ENCODE assay signal across 11 mouse cellular contexts in genomic region chr9:92207757-92208156, GRCm38 (mm10). TPM values are rescaled to one million over a fixed set of nuclear protein-coding genes. Genes with fewer than 3 reads are reported as not detected.
A peak's percentile ranks its signal among the peaks of the same experiment; 100 is the strongest.
DNase-seq lines count a peak whose midpoint lies in the region; ATAC-seq and TF ChIP-seq lines count a peak whose summit lies in the region.
"Had no signal": no experiment of that assay in that cellular context is flagged by ENCODE, and none has a peak within 500 bp of the region (broad histone marks: within the 10 kb centered on the region; RNA-seq: fewer than 3 reads in every experiment).

No protein-coding gene starts in this region.

- WGBS in heart, embryonic 13.5 days = 74% methylated on average over 8 of the region's 8 CpGs
- WGBS in heart, embryonic 10.5 days = 75% methylated on average over 8 of the region's 8 CpGs
- WGBS in lung, embryonic 14.5 days = 60% methylated on average over 8 of the region's 8 CpGs

- no peak for DNase-seq in heart, embryonic 10.5 days (ENCODE audit: low spot score)
- peak; percentile 33 for DNase-seq in lung, embryonic 14.5 days
- DNase-seq in lung, adult 18-20 months = no peak
- DNase-seq in natural killer cell, adult 2 months (ENCODE audit: low spot score in 2 of 2) = no peak
- DNase-seq in retina, postnatal 1 day = no peak

- no peaks in the 10 kb centered on the region for H3K36me3 ChIP-seq in heart, embryonic 13.5 days
- no peaks in the 10 kb centered on the region for H3K36me3 ChIP-seq in heart, embryonic 10.5 days
- H3K36me3 ChIP-seq in lung, embryonic 14.5 days (ENCODE audit: insufficient read depth) = no peaks in the 10 kb centered on the region
- H3K36me3 ChIP-seq in megakaryocyte, embryonic 14.5 days (replicated peaks; ENCODE audit: low read length) = no peaks in the 10 kb centered on the region

- H3K9ac ChIP-seq in heart, embryonic 13.5 days = no peak overlapping the region
- H3K9ac ChIP-seq in lung, embryonic 14.5 days = no peak overlapping the region

- H3K4me2 ChIP-seq in heart, embryonic 13.5 days = peak overlapping the region; percentile 20
- no peak overlapping the region for H3K4me2 ChIP-seq in lung, embryonic 14.5 days

- H3K4me3 ChIP-seq in heart, embryonic 13.5 days = no peak overlapping the region
- H3K4me3 ChIP-seq in heart, embryonic 10.5 days = no peak overlapping the region
- no peak overlapping the region for H3K4me3 ChIP-seq in lung, embryonic 14.5 days (ENCODE audit: low read depth, low read length)
- H3K4me3 ChIP-seq in bone marrow macrophage, adult 2 months (ENCODE audit: insufficient read depth, low read length) = peak overlapping the region; percentile 37; the same call in 1 of the 2 replicates
- H3K4me3 ChIP-seq in megakaryocyte, embryonic 14.5 days (replicated peaks) = peak overlapping the region; percentile 83

- H3K4me1 ChIP-seq in heart, embryonic 13.5 days = peaks cover 4% of the 10 kb centered on the region; the same call in 1 of the 2 replicates
- no peaks in the 10 kb centered on the region for H3K4me1 ChIP-seq in heart, embryonic 10.5 days
- no peaks in the 10 kb centered on the region for H3K4me1 ChIP-seq in lung, embryonic 14.5 days (ENCODE audit: insufficient read depth)
- H3K4me1 ChIP-seq in bone marrow macrophage, adult 2 months (ENCODE audit: control insufficient read depth, insufficient read depth, low read length) = 0 out of 2 replicates have a peak, but pooled peaks cover 2% of the 10 kb centered on the region
- peaks cover 17% of the 10 kb centered on the region for H3K4me1 ChIP-seq in megakaryocyte, embryonic 14.5 days

- H3K27ac ChIP-seq in heart, embryonic 13.5 days (replicated peaks) = no peak overlapping the region
- H3K27ac ChIP-seq in heart, embryonic 10.5 days = no peak overlapping the region
- H3K27ac ChIP-seq in lung, embryonic 14.5 days (ENCODE audit: low read depth) = no peak overlapping the region
- H3K27ac ChIP-seq in bone marrow macrophage, adult 2 months (ENCODE audit: insufficient read depth, low read depth, low read length) = no peak overlapping the region

- no peak for TF ChIP-seq CTCF in lung, embryonic 14.5 days (IDR thresholded peaks at IDR 0.05; ENCODE audit: low read depth)
- TF ChIP-seq CTCF in bone marrow macrophage, adult 2 months (IDR thresholded peaks at IDR 0.05; ENCODE audit: low read depth, low read length) = no peak

- TF ChIP-seq POLR2A in bone marrow macrophage, adult 2 months (IDR thresholded peaks at IDR 0.05; ENCODE audit: borderline replicate concordance, low read depth, low read length) = no peak

- H3K9me3 ChIP-seq in heart, embryonic 13.5 days = no peaks in the 10 kb centered on the region
- no peaks in the 10 kb centered on the region for H3K9me3 ChIP-seq in heart, embryonic 10.5 days
- H3K9me3 ChIP-seq in lung, embryonic 14.5 days (ENCODE audit: low read depth, low read length) = no peaks in the 10 kb centered on the region
- no peaks in the 10 kb centered on the region for H3K9me3 ChIP-seq in megakaryocyte, embryonic 14.5 days

- H3K27me3 ChIP-seq in heart, embryonic 13.5 days (replicated peaks) = no peaks in the 10 kb centered on the region
- H3K27me3 ChIP-seq in heart, embryonic 10.5 days (ENCODE audit: insufficient read depth, poor library complexity, severe bottlenecking) = no peaks in the 10 kb centered on the region
- H3K27me3 ChIP-seq in lung, embryonic 14.5 days (ENCODE audit: insufficient read depth, low read length) = no peaks in the 10 kb centered on the region
- H3K27me3 ChIP-seq in megakaryocyte, embryonic 14.5 days (replicated peaks) = no peaks in the 10 kb centered on the region

- ATAC-seq in heart, embryonic 13.5 days (ENCODE audit: extremely low read depth, insufficient number of reproducible peaks, low FRiP score, low TSS enrichment) = no peak
- no peak for ATAC-seq in lung, embryonic 14.5 days (ENCODE audit: insufficient read depth)

RNA-seq across cellular contexts. Expression of gene Plscr5, which starts 15.0 kb away (rescaled TPM):
- not detected in 2 replicates for polyA plus RNA-seq in heart, embryonic 13.5 days (2015; fragmentation: Nextera tagmentation; extraction: Ambion mirVana)
- not detected in 2 replicates for polyA plus RNA-seq in heart, embryonic 10.5 days (2016; fragmentation: Nextera tagmentation; extraction: Ambion mirVana)
- polyA plus RNA-seq in lung, embryonic 14.5 days (2014; fragmentation: Nextera tagmentation; extraction: Ambion mirVana) = not detected in 2 replicates
- polyA plus RNA-seq in bone marrow macrophage, adult 2 months (2012; ENCODE audit: insufficient read depth, insufficient read length, missing spikeins) = not detected in 2 replicates
- polyA plus RNA-seq in megakaryocyte, embryonic 14.5 days (2012; ENCODE audit: insufficient read depth, low replicate concordance) = not detected in 2 replicates
- polyA plus RNA-seq: large intestine, adult 2 months; liver, embryonic 16.5 days; testis, adult 2 months had no signal

RNA-seq across cellular contexts. Expression of gene Plscr1, which starts 41.8 kb away (rescaled TPM):
- polyA plus RNA-seq in heart, embryonic 13.5 days (2015; fragmentation: Nextera tagmentation; extraction: Ambion mirVana) = 31.7 and 32.3 TPM in 2 replicates
- polyA plus RNA-seq in heart, embryonic 10.5 days (2016; fragmentation: Nextera tagmentation; extraction: Ambion mirVana) = 37.8 and 38.7 TPM in 2 replicates
- 28.7 and 29.5 TPM in 2 replicates for polyA plus RNA-seq in lung, embryonic 14.5 days (2014; fragmentation: Nextera tagmentation; extraction: Ambion mirVana)
- polyA plus RNA-seq in bone marrow macrophage, adult 2 months (2012; ENCODE audit: insufficient read depth, insufficient read length, missing spikeins) = 11.3 and 15.7 TPM in 2 replicates
- 179 and 363 TPM in 2 replicates for polyA plus RNA-seq in megakaryocyte, embryonic 14.5 days (2012; ENCODE audit: insufficient read depth, low replicate concordance)

Comparison
In these comparisons a context has a peak if more than half of its experiments do, and no peak if none do; other contexts are left out.
1. H3K4me3 ChIP-seq: peak in bone marrow macrophage, adult 2 months (single experiment) and megakaryocyte, embryonic 14.5 days (single experiment); none in heart, embryonic 13.5 days (single experiment), heart, embryonic 10.5 days (single experiment) and lung, embryonic 14.5 days (single experiment).